Mouse (Mus musculus): ENCODE measurements at regions not wholly inside any gene's neighbourhood (a gene's known extent, or its start where the extent isn't known, plus 50 kb on each side); places are given as distances from the start of the nearest gene placed in this dataset.
"Not testable (repeated sequence)": the region's sequence is repeated elsewhere in the genome, so short reads cannot be mapped to it uniquely, and the experiment has no call there.

DNA sequence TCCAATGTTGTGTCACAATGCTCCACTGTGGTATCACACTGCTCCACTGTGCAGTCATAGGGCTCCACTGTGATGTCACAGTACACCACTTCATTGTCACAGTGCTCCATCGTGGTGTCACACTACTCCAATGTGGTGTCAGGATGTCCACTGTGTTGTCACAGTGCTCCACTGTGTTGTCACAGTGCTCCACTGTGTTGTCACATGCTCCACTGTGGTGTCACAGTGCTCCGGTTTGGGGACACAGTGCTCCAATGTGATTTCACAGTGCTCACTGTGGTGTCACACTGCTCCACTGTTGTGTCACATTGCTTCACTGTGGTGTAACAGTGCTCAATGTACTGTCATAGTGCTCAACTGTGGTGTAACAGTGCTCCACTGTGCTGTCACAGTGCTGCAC is 108.1 kb upstream of the Scaf8 start:
- no peak for DNase-seq (ENCODE audit: low spot score in 2 of 2)

DNA sequence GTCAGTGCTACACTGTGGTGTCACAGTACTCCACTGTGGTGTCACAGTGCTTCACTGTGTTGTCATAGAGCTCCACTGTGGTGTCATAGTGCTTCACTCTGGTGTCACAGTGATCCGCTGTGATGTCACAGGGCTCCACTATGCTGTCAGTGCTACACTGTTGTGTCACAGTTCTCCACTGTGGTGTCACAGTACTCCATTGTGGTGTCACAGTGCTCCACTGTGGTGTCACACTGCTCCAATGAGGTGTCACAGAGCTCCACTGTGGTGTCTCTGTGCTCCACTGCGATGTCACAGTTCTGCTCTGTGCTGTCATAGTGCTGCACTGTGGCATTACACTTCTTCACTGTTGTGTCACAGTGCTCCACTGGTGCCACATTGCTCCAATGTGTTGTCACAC is 107.5 kb upstream of the Scaf8 start:
- DNase-seq (ENCODE audit: low spot score in 2 of 2) = peak in 1 of 2 experiments; percentile 3

DNA sequence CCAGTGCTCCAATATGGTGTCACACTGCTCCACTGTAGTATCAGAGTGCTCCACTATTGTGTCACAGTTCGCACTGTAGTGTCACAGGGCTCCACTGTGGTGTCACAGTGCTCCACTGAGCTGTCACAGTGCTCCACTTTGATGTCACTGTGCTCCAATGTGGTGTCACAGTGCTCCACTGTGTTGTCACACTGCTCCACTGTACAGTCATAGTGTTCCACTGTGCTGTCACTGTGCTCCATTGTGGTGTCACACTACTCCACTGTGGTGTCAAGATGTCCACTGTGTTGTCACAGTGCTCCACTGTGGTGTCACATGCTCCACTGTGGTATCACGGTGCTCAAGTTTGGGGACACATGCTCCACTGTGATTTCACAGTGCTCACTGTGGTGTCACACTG is 104.8 kb upstream of the Scaf8 start:
- DNase-seq (ENCODE audit: low spot score in 2 of 2) = peak in 1 of 2 experiments; percentile 3

DNA sequence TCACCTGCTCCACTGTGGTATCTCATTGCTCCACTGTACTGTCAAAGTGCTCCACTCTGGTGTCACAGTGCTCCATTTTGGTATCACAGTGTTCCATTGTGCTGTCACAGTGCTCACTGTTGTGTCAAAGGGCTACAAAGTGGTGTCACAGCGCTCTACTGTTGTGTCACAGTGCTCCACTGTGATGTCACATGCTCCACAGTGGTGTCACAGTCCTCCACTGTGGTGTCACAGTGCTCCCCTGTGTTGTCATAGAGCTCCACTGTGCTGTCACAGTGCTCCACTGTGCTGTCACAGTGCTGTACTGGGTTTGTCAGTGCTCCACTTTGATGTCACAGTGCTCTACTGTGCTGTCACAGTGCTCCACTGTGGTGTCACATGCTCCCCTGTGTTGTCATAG is 102.7 kb upstream of the Scaf8 start:
- DNase-seq (ENCODE audit: low spot score in 2 of 2) = peak in 1 of 2 experiments; percentile 5

DNA sequence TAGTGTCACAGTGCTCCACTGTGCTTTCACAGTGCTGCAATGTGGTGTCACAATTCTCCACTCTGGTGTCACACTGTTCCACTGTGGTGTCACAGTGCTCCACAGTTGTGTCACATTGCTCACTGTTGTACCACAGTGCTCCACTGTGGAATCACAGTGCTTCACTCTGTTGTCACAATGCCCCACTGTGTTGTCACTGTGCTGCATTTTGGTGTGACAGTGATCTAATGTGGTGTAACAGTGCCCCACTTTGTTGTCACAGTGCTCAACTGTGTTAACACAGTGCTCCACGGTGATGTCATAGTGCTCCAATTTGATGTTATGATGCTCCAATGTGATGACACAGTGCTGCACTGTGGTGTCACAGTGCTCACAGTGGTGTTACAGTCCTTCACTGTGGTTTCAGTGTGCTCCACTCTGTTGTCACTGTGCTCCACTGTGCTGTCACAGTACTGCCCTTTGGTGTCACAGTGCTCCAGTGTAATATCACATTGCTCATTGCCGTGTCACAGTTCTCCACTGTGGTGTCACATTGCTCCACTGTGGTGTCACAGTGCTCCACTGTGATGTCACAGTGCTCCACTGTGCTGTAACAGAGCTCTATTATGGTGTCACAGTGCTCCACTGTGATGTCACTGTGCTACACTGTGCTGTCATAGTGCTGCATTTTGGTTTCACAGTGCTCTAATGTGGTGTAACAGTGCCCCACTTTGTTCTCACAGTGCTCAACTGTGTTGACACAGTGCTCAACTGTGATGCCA is 95.0 kb upstream of the Scaf8 start:
- peak in 1 of 2 experiments; percentile 5 for DNase-seq (ENCODE audit: low spot score in 2 of 2)

DNA sequence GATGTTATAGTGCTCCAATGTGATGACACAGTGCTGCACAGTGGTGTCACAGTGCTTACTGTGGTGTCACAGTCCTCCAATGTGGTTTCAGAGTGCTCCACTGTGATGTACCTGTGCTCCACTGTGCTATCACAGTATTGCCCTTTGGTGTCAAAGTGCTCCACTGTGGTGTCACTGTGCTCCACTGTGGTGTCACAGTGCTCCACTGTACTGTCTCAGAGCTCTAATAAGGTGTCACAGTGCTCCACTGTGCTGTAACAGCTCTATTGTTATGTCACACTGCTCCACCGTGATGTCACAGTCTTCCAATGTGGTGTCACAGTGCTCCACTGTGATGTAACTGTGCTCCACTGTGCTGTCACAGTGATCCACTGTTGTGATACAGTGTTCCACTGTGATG is 94.4 kb upstream of the Scaf8 start:
- peak in 1 of 2 experiments; percentile 9 for DNase-seq (ENCODE audit: low spot score in 2 of 2)

DNA sequence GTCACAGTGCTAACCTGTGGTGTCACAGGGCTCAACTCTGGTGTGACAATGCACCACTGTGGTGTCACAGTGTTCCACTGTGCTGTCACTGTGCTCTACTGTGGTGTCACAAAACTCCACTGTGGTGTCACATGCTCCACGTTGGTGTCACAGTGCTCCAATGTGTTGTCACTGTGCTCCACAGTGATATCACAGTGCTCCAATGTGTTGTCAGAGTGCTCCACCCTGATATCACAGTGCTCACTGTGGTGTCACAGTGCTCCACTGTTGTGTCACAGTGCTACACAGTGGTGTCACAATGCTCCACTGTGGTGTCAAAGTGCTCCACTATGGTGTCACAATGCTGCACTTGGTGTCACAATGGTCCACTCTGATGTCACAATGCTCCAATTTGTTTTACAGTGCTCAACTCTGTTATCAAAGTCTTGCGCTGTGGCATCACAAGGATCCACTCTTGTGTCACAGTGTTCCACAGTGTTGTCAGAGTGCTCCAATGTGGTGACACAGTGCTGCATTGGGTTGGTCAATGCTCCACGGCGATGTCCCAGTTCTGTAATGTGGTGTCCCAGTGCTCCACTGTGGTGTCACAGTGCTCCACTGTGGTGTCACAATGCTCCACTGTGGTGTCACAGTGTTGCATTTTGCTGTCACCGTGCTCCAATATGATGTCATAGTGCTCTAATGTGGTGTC is 92.4 kb upstream of the Scaf8 start:
- peak in 1 of 2 experiments; percentile 3 for DNase-seq (ENCODE audit: low spot score in 2 of 2)

DNA sequence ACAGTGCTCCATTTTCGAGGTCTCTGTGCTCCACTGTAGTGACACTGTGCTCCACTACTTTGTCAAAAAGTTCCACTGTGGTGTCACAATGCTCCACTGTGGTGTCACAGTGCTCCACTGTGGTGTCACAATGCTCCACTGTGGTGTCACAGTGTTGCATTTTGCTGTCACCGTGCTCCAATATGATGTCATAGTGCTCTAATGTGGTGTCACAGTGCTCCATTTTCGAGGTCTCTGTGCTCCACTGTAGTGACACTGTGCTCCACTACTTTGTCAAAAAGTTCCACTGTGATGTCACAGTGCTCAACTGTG is 91.9 kb upstream of the Scaf8 start:
- DNase-seq (ENCODE audit: low spot score in 2 of 2) = not testable (repeated sequence)

DNA sequence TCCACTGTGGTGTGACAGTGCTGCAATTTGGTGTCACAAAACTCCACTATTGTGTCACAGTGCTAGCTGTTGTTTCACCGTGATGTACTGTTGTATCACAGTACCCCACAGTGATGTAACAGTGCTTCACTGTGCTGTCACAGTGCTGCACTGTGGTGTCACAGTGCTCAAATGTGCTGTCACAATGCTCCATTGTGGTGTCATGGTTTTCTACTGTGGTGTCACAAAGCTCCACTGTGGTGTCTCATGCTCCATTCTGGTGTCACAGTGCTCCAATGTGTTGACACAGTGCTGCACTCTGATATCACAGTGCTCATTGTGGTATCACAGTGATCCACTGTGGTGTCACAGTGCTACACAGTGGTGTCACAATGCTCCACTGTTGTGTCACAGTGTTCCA is 91.3 kb upstream of the Scaf8 start:
- peak in 1 of 2 experiments; percentile 7 for DNase-seq (ENCODE audit: low spot score in 2 of 2)

DNA sequence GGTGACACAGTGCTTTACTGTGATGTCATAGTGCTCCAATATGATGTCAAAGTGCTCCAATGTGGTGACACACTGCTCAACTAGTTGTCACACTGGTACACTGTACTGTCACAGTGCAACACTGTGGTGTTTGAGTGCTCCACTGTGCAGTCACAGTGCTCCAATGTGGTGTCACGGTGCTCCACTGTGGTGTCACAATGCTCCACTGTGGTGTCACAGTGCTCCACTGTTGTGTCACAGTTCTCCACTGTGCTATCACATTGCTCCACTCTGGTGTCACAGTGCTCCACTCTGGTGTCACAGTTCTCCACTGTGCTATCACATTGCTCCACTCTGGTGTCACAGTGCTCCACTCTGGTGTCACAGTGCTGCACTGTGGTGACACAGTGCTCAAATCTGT is 87.9 kb upstream of the Scaf8 start:
- DNase-seq (ENCODE audit: low spot score in 2 of 2) = not testable (repeated sequence)

DNA sequence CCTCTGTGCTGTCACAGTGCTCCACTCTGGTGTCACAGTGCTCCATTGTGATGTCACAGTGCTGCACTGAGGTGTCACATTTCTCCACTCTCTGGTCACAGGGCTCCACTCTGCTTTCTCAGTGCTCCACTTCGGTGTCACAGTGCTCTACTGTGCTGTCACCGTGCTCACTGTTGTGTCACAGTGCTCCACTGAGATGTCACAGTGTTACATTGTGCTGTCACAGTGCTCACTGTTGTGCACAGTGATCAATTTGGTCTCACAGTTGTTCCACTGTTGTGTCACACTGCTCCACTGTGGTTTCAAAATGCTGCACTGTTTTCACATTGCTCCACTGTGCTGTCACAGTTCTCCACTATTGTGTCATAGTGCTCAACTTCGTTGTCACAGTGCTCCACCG is 87.4 kb upstream of the Scaf8 start:
- no peak for DNase-seq (ENCODE audit: low spot score in 2 of 2)

DNA sequence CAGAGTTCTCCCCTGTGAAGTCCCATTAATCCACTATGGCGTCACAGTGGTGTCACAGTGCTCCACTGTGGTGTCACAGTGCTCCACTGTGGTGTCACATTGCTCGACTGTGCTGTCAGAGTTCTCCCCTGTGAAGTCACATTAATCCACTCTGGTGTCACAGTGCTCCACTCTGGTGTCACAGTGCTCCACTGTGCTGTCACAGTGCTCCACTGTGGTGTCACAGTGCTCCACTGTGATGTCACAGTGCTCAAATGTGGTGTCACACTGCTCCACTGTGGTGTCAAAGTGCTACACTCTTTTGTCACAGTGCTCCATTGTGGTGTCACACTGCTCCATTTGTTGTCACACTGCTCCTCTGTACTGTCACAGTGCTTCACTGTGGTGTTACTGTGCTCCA is 85.0 kb upstream of the Scaf8 start:
- not testable (repeated sequence) for DNase-seq (ENCODE audit: low spot score in 2 of 2)

DNA sequence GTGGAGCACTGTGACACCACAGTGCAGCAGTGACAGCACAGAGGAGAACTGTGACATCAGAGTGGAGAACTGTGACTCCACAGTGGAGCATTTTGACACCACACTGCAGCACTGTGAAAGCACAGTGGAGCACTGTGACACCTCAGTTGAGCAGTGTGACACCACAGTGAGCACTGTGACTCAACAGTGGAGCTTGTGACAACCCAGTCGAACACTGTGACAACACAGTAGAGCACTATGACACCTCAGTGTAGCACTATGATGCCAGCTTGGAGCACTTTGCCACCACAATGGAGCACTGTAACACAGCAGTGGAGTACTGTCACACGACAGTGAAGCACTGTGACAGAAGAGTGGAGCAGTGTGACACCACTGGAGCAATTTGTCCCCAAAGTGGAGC is 79.7 kb upstream of the Scaf8 start:
- no peak for DNase-seq (ENCODE audit: low spot score in 2 of 2)

DNA sequence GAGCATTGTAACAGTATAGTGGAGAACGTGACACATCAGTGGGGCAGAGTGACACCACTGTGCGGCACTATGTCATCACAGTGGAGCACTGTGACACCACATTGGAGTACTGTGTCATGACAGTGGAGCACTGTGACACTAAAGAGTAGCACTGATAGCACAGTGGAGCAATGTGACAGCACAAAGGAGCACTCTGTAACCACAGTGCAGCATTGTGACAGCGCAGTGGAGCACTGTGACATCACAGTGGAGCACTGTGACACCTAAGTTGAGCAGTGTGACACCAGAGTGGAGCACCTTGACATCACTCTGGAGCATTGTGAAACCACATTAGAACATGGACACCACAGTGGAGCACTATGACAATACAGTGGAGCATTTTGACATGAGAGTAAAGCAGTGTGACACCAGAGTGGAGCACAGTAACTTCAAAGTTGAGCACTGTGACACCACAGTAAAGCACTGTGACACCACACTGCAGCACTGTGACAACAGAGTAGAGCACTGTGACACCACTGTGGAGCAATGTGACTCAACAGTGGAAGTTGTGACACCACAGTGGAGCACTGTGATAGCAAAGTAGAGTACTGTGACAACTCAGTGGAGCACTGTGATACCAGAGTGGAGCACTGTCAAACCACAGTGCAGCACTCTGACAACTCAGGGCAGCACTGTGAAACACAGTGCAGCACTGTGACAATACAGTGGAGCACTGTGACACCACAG is 77.5 kb upstream of the Scaf8 start:
- DNase-seq (ENCODE audit: low spot score in 2 of 2) = no peak

DNA sequence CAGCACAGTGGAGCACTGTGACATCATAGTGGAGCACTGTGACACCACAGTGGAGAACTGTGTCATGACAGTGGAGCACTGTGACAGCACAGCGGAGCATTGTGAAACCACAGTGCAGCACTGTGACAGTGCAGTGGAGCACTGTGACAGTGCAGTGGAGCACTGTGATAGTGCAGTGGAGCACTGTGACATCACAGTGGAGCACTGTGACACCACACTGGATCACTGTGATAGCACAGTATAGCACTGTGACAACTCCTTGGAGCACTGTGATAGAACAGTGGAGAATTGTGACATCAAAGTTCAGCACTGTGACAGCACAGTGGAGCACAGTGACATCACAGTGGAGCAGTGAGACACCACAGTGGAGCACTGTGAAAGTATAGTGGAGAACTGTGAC is 76.7 kb upstream of the Scaf8 start:
- DNase-seq (ENCODE audit: low spot score in 2 of 2) = no peak

DNA sequence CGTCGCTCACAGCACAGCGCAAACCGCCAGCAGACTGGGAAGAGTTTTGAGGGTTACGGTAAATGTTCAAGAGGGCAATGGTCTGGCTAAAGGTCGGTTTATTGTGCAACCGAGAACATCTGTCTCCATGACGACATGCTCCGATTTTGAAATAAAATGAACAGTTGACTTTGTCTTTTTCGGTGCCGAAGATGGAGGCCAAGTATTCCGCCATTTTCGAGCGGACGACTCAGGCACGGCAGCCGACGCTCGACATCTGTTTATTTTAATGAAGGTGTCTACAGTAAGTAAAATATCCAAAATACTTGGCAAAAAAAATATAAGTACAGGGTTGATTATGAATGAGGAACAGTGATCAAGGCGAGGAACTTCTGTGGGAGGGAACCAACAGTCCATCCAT is 70.3 kb upstream of the Scaf8 start:
- not testable (repeated sequence) for DNase-seq (ENCODE audit: low spot score in 2 of 2)

DNA sequence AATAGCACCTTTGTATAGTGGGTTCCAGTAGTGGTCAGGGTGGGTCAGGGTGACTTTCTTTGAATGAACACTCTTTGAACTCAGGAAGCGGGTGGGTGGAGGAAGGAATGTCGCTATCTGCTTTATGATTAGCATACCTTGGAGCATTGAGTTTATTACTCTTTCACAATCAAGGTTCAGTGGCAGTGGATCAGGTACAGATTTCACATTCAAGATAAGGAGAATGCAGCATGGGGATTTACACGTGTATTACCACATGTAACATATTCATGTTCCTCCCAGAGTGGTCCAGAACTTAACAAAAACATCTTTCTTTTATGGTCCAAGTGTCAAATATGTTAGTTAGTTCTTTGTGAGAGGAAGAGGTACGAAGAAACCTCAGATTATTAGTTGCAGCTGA is 60.9 kb upstream of the Scaf8 start:
- not testable (repeated sequence) for DNase-seq (ENCODE audit: low spot score in 2 of 2)

DNA sequence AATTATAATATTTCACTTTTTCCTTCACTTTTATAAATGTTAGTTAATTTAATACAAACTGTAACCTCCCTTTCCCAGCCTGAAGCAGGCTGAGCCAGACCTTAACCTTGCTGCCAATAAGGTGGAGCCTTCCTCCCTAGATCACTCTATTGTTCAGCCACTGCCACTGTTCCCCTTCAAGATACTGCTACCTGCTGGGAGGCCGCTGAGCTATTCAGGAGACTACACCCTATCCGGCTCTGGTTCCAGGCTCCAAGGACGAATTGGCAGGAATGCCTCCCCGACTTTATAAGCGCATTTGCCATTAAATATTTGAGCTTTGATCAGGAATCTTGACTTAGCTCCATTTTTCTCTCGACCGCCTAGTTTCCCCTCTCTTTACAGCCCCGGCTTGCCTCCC is 59.9 kb upstream of the Scaf8 start:
- DNase-seq (ENCODE audit: low spot score in 2 of 2) = not testable (repeated sequence)

DNA sequence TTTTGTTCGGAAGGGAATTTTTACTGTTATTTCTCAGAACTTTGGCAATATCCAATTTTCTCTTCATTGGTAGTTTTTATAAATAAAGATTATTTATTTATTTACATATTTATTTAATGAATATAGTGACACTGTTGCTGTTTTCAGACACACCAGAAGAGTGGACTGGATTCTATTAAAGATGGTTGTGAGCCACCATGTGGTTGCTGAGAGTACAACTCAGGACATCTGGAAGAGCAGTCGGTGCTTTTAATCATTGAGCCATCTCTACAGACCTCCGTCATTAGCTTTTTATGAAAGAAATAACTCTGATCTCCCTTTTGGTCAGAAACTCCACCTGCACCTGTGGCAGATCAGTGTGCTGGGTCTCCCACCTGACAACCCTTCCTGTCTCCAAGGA is 59.4 kb upstream of the Scaf8 start:
- not testable (repeated sequence) for DNase-seq (ENCODE audit: low spot score in 2 of 2)

DNA sequence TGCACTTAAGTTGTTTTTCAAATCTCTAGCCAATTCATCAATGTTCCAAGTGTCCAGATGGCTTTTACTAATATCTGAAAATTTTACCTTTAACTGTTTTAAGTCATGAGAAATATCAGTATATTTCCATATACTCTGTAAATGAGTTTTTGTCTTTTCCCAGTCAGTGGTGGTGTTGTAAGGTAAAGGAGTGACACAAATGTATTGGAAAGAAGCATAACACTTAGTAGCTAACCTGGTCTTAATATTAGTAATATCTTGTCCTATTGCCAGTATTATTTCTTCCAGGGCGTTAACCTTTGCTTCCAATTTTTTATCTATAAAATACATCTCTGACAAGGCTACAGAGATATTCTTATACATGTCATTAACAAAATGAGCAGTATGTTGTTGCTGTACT is 51.4 kb upstream of the Scaf8 start:
- not testable (repeated sequence) for DNase-seq (ENCODE audit: low spot score in 2 of 2)
